Mouse (Mus musculus): Measurements from ENCODE around the gene Gm28308. TPM values are rescaled to one million over a fixed set of nuclear protein-coding genes. Genes with fewer than 3 reads are reported as not detected.

The Gm28308 gene
- polyA plus RNA-seq, 1 experiment from 2014 or later = not detected

GRCm38 (mm10) chr6:52241001-52241621 is 28.0 kb upstream of the Gm28308 start:
- ATAC-seq (replicated peaks; ENCODE audit: low FRiP score, low TSS enrichment, low read depth) = no peak
- Histone ChIP-seq H3K9ac (ENCODE audit: low read length) (peak overlapping the region; percentile 22), H3K27ac (ENCODE audit: low read depth) (no peak overlapping the region; the same call in 1 of the 2 replicates)

GRCm38 (mm10) chr6:52240389-52241000 is 27.4 kb upstream of the Gm28308 start, which contains the start of gene Hoxa10:
Hoxa10 (minus strand) TSS chr6:52240854.
- WGBS = under 1% methylated on average over 35 of the region's 35 CpGs
- Histone ChIP-seq H3K9ac (ENCODE audit: low read length) (peak within 1 kb of the TSS; percentile 67), H3K4me2 (ENCODE audit: low read length) (peak within 1 kb of the TSS; percentile 40), H3K27me3 (replicated peaks; ENCODE audit: control insufficient read depth, insufficient read depth, low read length) (peaks cover 100% of the 10 kb centered on the region), H3K27ac (ENCODE audit: low read depth) (peak within 1 kb of the TSS; percentile 87), H3K4me3 (ENCODE audit: low read depth, low read length) (peak within 1 kb of the TSS; percentile 41), H3K36me3 (ENCODE audit: control insufficient read depth, insufficient read depth, low read length) (no peaks in the 10 kb centered on the region), H3K4me1 (replicated peaks; ENCODE audit: control insufficient read depth, insufficient read depth, low read length) (no peaks in the 10 kb centered on the region), H3K9me3 (ENCODE audit: control insufficient read depth, low read length) (no peaks in the 10 kb centered on the region)
- peak; percentile 73 for ATAC-seq (replicated peaks; ENCODE audit: low FRiP score, low TSS enrichment, low read depth)
- peak; percentile 74 for DNase-seq (ENCODE audit: low spot score)

More at GRCm38 (mm10) chr6:52241001-52241621, 28.0 kb upstream of the Gm28308 start:
- Histone ChIP-seq H3K4me1 (replicated peaks; ENCODE audit: control insufficient read depth, insufficient read depth, low read length) (no peaks in the 10 kb centered on the region), H3K27me3 (replicated peaks; ENCODE audit: control insufficient read depth, insufficient read depth, low read length) (peaks cover 100% of the 10 kb centered on the region), H3K4me2 (ENCODE audit: low read length) (peak overlapping the region; percentile 40), H3K4me3 (ENCODE audit: low read depth, low read length) (0 out of 2 replicates have a peak overlapping the region, but pooled peaks have one; percentile 41), H3K9me3 (ENCODE audit: control insufficient read depth, low read length) (no peaks in the 10 kb centered on the region), H3K36me3 (ENCODE audit: control insufficient read depth, insufficient read depth, low read length) (no peaks in the 10 kb centered on the region)
- no peak for DNase-seq (ENCODE audit: low spot score)
- WGBS = 4% methylated on average over 9 of the region's 9 CpGs

- no peaks in the 10 kb centered on the region for H3K4me1 ChIP-seq (replicated peaks; ENCODE audit: control insufficient read depth, insufficient read depth, low read length)
- H3K27ac ChIP-seq (ENCODE audit: low read depth) = peak overlapping the region; percentile 87
- ATAC-seq (replicated peaks; ENCODE audit: low FRiP score, low TSS enrichment, low read depth) (no peak), DNase-seq (ENCODE audit: low spot score) (peak; percentile 73)
- H3K36me3 ChIP-seq (ENCODE audit: control insufficient read depth, insufficient read depth, low read length) = no peaks in the 10 kb centered on the region
- peak overlapping the region; percentile 40 for H3K4me2 ChIP-seq (ENCODE audit: low read length)
- peak overlapping the region; percentile 41 for H3K4me3 ChIP-seq (ENCODE audit: low read depth, low read length)
- H3K9me3 ChIP-seq (ENCODE audit: control insufficient read depth, low read length) = no peaks in the 10 kb centered on the region
- WGBS = 3% methylated on average over 30 of the region's 30 CpGs
- H3K27me3 ChIP-seq (replicated peaks; ENCODE audit: control insufficient read depth, insufficient read depth, low read length) = peaks cover 100% of the 10 kb centered on the region
- H3K9ac ChIP-seq (ENCODE audit: low read length) = peak overlapping the region; percentile 67
Observed at GRCm38 (mm10) chr6:52239625-52240388, 26.7 kb upstream of the Gm28308 start.

GRCm38 (mm10) chr6:52238976-52239375 is 25.8 kb upstream of the Gm28308 start:
- ATAC-seq (replicated peaks; ENCODE audit: low FRiP score, low TSS enrichment, low read depth) (no peak), DNase-seq (ENCODE audit: low spot score) (peak; percentile 78)
- Histone ChIP-seq H3K4me3 (ENCODE audit: low read depth, low read length) (peak overlapping the region; percentile 41), H3K9ac (ENCODE audit: low read length) (peak overlapping the region; percentile 67), H3K4me2 (ENCODE audit: low read length) (peak overlapping the region; percentile 40), H3K36me3 (ENCODE audit: control insufficient read depth, insufficient read depth, low read length) (no peaks in the 10 kb centered on the region), H3K27ac (ENCODE audit: low read depth) (no peak overlapping the region), H3K27me3 (replicated peaks; ENCODE audit: control insufficient read depth, insufficient read depth, low read length) (peaks cover 100% of the 10 kb centered on the region), H3K9me3 (ENCODE audit: control insufficient read depth, low read length) (no peaks in the 10 kb centered on the region), H3K4me1 (replicated peaks; ENCODE audit: control insufficient read depth, insufficient read depth, low read length) (no peaks in the 10 kb centered on the region)
- 4% methylated on average over 7 of the region's 7 CpGs for WGBS

- Histone ChIP-seq H3K4me1 (replicated peaks; ENCODE audit: control insufficient read depth, insufficient read depth, low read length) (no peaks in the 10 kb centered on the region), H3K9me3 (ENCODE audit: control insufficient read depth, low read length) (no peaks in the 10 kb centered on the region), H3K9ac (ENCODE audit: low read length) (peak overlapping the region; percentile 67), H3K36me3 (ENCODE audit: control insufficient read depth, insufficient read depth, low read length) (no peaks in the 10 kb centered on the region), H3K4me3 (ENCODE audit: low read depth, low read length) (peak overlapping the region; percentile 41), H3K27ac (ENCODE audit: low read depth) (no peak overlapping the region), H3K27me3 (replicated peaks; ENCODE audit: control insufficient read depth, insufficient read depth, low read length) (peaks cover 100% of the 10 kb centered on the region), H3K4me2 (ENCODE audit: low read length) (peak overlapping the region; percentile 40)
- ATAC-seq (replicated peaks; ENCODE audit: low FRiP score, low TSS enrichment, low read depth) (no peak), DNase-seq (ENCODE audit: low spot score) (peak; percentile 75)
- under 1% methylated on average over 7 of the region's 7 CpGs for WGBS
Observed at GRCm38 (mm10) chr6:52238155-52238545, 25.0 kb upstream of the Gm28308 start.

GRCm38 (mm10) chr6:52237346-52238154 is 24.4 kb upstream of the Gm28308 start:
- Histone ChIP-seq H3K9me3 (ENCODE audit: control insufficient read depth, low read length) (no peaks in the 10 kb centered on the region), H3K4me2 (ENCODE audit: low read length) (peak overlapping the region; percentile 40), H3K27ac (ENCODE audit: low read depth) (no peak overlapping the region), H3K4me1 (replicated peaks; ENCODE audit: control insufficient read depth, insufficient read depth, low read length) (no peaks in the 10 kb centered on the region), H3K9ac (ENCODE audit: low read length) (peak overlapping the region; percentile 67), H3K36me3 (ENCODE audit: control insufficient read depth, insufficient read depth, low read length) (no peaks in the 10 kb centered on the region), H3K4me3 (ENCODE audit: low read depth, low read length) (peak overlapping the region; percentile 41), H3K27me3 (replicated peaks; ENCODE audit: control insufficient read depth, insufficient read depth, low read length) (peaks cover 100% of the 10 kb centered on the region)
- 16% methylated on average over 10 of the region's 10 CpGs for WGBS
- DNase-seq (ENCODE audit: low spot score) (no peak), ATAC-seq (replicated peaks; ENCODE audit: low FRiP score, low TSS enrichment, low read depth) (no peak)

- Histone ChIP-seq H3K9me3 (ENCODE audit: control insufficient read depth, low read length) (no peaks in the 10 kb centered on the region), H3K27ac (ENCODE audit: low read depth) (no peak overlapping the region), H3K27me3 (replicated peaks; ENCODE audit: control insufficient read depth, insufficient read depth, low read length) (peaks cover 100% of the 10 kb centered on the region), H3K36me3 (ENCODE audit: control insufficient read depth, insufficient read depth, low read length) (no peaks in the 10 kb centered on the region), H3K4me2 (ENCODE audit: low read length) (peak overlapping the region; percentile 40), H3K4me1 (replicated peaks; ENCODE audit: control insufficient read depth, insufficient read depth, low read length) (no peaks in the 10 kb centered on the region), H3K9ac (ENCODE audit: low read length) (peak overlapping the region; percentile 6; the same call in 1 of the 2 replicates), H3K4me3 (ENCODE audit: low read depth, low read length) (peak overlapping the region; percentile 11; the same call in 1 of the 2 replicates)
- 7% methylated on average over 3 of the region's 3 CpGs for WGBS
- no peak for DNase-seq (ENCODE audit: low spot score)
- ATAC-seq (replicated peaks; ENCODE audit: low FRiP score, low TSS enrichment, low read depth) = no peak
Observed at GRCm38 (mm10) chr6:52236806-52237205, 23.7 kb upstream of the Gm28308 start.

- H3K9me3 ChIP-seq (ENCODE audit: control insufficient read depth, low read length) = no peaks in the 10 kb centered on the region
- no peak overlapping the region; the same call in 1 of the 2 replicates for H3K9ac ChIP-seq (ENCODE audit: low read length)
- H3K27me3 ChIP-seq (replicated peaks; ENCODE audit: control insufficient read depth, insufficient read depth, low read length) = peaks cover 100% of the 10 kb centered on the region
- no peak overlapping the region for H3K27ac ChIP-seq (ENCODE audit: low read depth)
- peak overlapping the region; percentile 32 for H3K4me2 ChIP-seq (ENCODE audit: low read length)
- H3K4me3 ChIP-seq (ENCODE audit: low read depth, low read length) = 0 out of 2 replicates have a peak overlapping the region, but pooled peaks have one; percentile 4
- H3K4me1 ChIP-seq (replicated peaks; ENCODE audit: control insufficient read depth, insufficient read depth, low read length) = no peaks in the 10 kb centered on the region
- no peak for DNase-seq (ENCODE audit: low spot score)
- WGBS = 21% methylated on average over 6 of the region's 6 CpGs
- H3K36me3 ChIP-seq (ENCODE audit: control insufficient read depth, insufficient read depth, low read length) = no peaks in the 10 kb centered on the region
- ATAC-seq (replicated peaks; ENCODE audit: low FRiP score, low TSS enrichment, low read depth) = no peak
Observed at GRCm38 (mm10) chr6:52235866-52236265, 22.7 kb upstream of the Gm28308 start.

Data from intestine, embryonic 14.5 days (tissue).